Mouse (Mus musculus) liver, embryonic 12.5 days (tissue): ENCODE data around the gene Fbxl21. TPM values are rescaled to one million over a fixed set of nuclear protein-coding genes. Genes with fewer than 3 reads are reported as not detected.

Source experiments
- ATAC-seq: fragments of 200-750 bp; cut with Nextera tagmentation; 2 replicates; pipeline ENCODE4 v1.8.0; 2017; ENCODE audit warnings: moderate number of reproducible peaks, mild to moderate bottlenecking, moderate library complexity
- H3K27ac ChIP-seq: fragments of 300-500 bp; sonication (generic); 2 replicates; pipeline ENCODE4 v1.5.1; 2016; ENCODE audit warnings: mild to moderate bottlenecking
- H3K27me3 ChIP-seq: fragments of 300-500 bp; sonication (generic); replicated peaks from 2 replicates; pipeline ENCODE4 v1.6.1; 2016; ENCODE audit warnings: mild to moderate bottlenecking, moderate library complexity
- H3K36me3 ChIP-seq: fragments of 300-500 bp; sonication (generic); 2 replicates; pipeline ENCODE4 v1.6.1; 2016; ENCODE audit warnings: mild to moderate bottlenecking, moderate library complexity
- H3K4me1 ChIP-seq: fragments of 300-500 bp; sonication (generic); 2 replicates; pipeline ENCODE4 v1.6.1; 2016
- H3K4me2 ChIP-seq: fragments of 300-500 bp; sonication (generic); 2 replicates; pipeline ENCODE4 v1.6.1; 2016; ENCODE audit warnings: mild to moderate bottlenecking, moderate library complexity
- H3K4me3 ChIP-seq: fragments of 300-500 bp; sonication (generic); 2 replicates; pipeline ENCODE4 v1.5.1; 2016; ENCODE audit warnings: mild to moderate bottlenecking, moderate library complexity
- H3K9ac ChIP-seq: fragments of 300-500 bp; sonication (generic); 2 replicates; pipeline ENCODE4 v1.6.1; 2016; ENCODE audit warnings: mild to moderate bottlenecking, moderate library complexity
- H3K9me3 ChIP-seq: fragments of 300-500 bp; sonication (generic); replicated peaks from 2 replicates; pipeline ENCODE4 v1.6.1; 2016; ENCODE audit warnings: mild to moderate bottlenecking, moderate library complexity
- WGBS: fragments of 180-500 bp; shearing (Covaris S2); methylation state at CpG from one replicate; pipeline ENCODE4 v1.1.7; 2016; ENCODE audit not compliant: insufficient replicate concordance; 5-methylcytosine and 5-hydroxymethylcytosine counted together
- polyA plus RNA-seq: library from polyadenylated mRNA; unstranded; fragments of >200 nt; fragmentation: Nextera tagmentation; extraction: Ambion mirVana; gene quantifications from 2 replicates; pipeline ENCODE4 v1.2.1, GENCODE M21; 2016

Fbxl21 gene
- polyA plus RNA-seq, 1 experiment from 2014 or later, result 0.81 TPM

- no peak overlapping the region for H3K4me3 ChIP-seq
- no peaks in the 10 kb centered on the region for H3K27me3 ChIP-seq
- H3K27ac ChIP-seq, result no peak overlapping the region
- 0 out of 2 replicates have a peak, but pooled peaks cover 4% of the 10 kb centered on the region for H3K36me3 ChIP-seq
- H3K4me1 ChIP-seq, result no peaks in the 10 kb centered on the region
- no peak overlapping the region for H3K9ac ChIP-seq
- no peak overlapping the region for H3K4me2 ChIP-seq
- no peaks in the 10 kb centered on the region for H3K9me3 ChIP-seq
- no peak for ATAC-seq
- WGBS, result 69% methylated on average over 12 of the region's 12 CpGs
Measured at GRCm38 (mm10) chr13:56537026-56537425, 14.8 kb downstream of the Fbxl21 start.

GRCm38 (mm10) chr13:56539846-56540245 is 17.6 kb downstream of the Fbxl21 start:
- no peak for ATAC-seq
- Histone ChIP-seq H3K4me1 (no peaks in the 10 kb centered on the region), H3K9ac (no peak overlapping the region), H3K27me3 (no peaks in the 10 kb centered on the region), H3K9me3 (no peaks in the 10 kb centered on the region), H3K4me2 (no peak overlapping the region), H3K36me3 (no peaks in the 10 kb centered on the region), H3K4me3 (no peak overlapping the region), H3K27ac (no peak overlapping the region)
- WGBS, result 78% methylated on average over 4 of the region's 4 CpGs

GRCm38 (mm10) chr13:56543805-56544204 is 21.5 kb downstream of the Fbxl21 start:
- H3K27ac ChIP-seq, result no peak overlapping the region
- 70% methylated on average over 9 of the region's 9 CpGs for WGBS

GRCm38 (mm10) chr13:56544956-56545355 is 22.7 kb downstream of the Fbxl21 start:
- no peak overlapping the region for H3K4me2 ChIP-seq
- no peaks in the 10 kb centered on the region for H3K9me3 ChIP-seq
- WGBS, result 60% methylated on average over 3 of the region's 3 CpGs
- H3K4me1 ChIP-seq, result peaks cover 7% of the 10 kb centered on the region; the same call in 1 of the 2 replicates
- ATAC-seq, result no peak
- no peaks in the 10 kb centered on the region for H3K27me3 ChIP-seq
- no peaks in the 10 kb centered on the region for H3K36me3 ChIP-seq
- no peak overlapping the region for H3K9ac ChIP-seq
- no peak overlapping the region for H3K4me3 ChIP-seq
- H3K27ac ChIP-seq, result no peak overlapping the region

More at GRCm38 (mm10) chr13:56543805-56544204, 21.5 kb downstream of the Fbxl21 start:
- no peak for ATAC-seq
- Histone ChIP-seq H3K27me3 (no peaks in the 10 kb centered on the region), H3K9ac (no peak overlapping the region), H3K4me3 (no peak overlapping the region), H3K4me2 (no peak overlapping the region), H3K9me3 (no peaks in the 10 kb centered on the region), H3K36me3 (no peaks in the 10 kb centered on the region), H3K4me1 (no peaks in the 10 kb centered on the region)

- H3K27ac ChIP-seq, result peak within 1 kb of the TSS; percentile 33; the same call in 1 of the 2 replicates
- no peaks in the 10 kb centered on the region for H3K27me3 ChIP-seq
- no peaks in the 10 kb centered on the region for H3K36me3 ChIP-seq
- H3K4me3 ChIP-seq, result peak within 1 kb of the TSS; percentile 21
- ATAC-seq, result no peak
- H3K9me3 ChIP-seq, result no peaks in the 10 kb centered on the region
- no peak within 1 kb of the TSS for H3K9ac ChIP-seq
- WGBS, result 50% methylated on average over 9 of the region's 9 CpGs
- peak within 1 kb of the TSS; percentile 34 for H3K4me2 ChIP-seq
- H3K4me1 ChIP-seq, result peaks cover 16% of the 10 kb centered on the region; the same call in 1 of the 2 replicates
Measured at GRCm38 (mm10) chr13:56548401-56548800, 26.1 kb downstream of the Fbxl21 start, which contains the start of gene Lect2. Lect2 (minus strand) TSS chr13:56548502.

- Histone ChIP-seq H3K4me2 (no peak overlapping the region), H3K9me3 (no peaks in the 10 kb centered on the region), H3K4me3 (no peak overlapping the region), H3K27me3 (no peaks in the 10 kb centered on the region), H3K36me3 (no peaks in the 10 kb centered on the region), H3K9ac (no peak overlapping the region), H3K27ac (no peak overlapping the region), H3K4me1 (peaks cover 16% of the 10 kb centered on the region; the same call in 1 of the 2 replicates)
- ATAC-seq, result no peak
- 19% methylated on average over 4 of the region's 4 CpGs for WGBS
Measured at GRCm38 (mm10) chr13:56549364-56549763, 27.1 kb downstream of the Fbxl21 start.

- no peak overlapping the region for H3K4me2 ChIP-seq
- H3K9me3 ChIP-seq, result no peaks in the 10 kb centered on the region
- no peaks in the 10 kb centered on the region for H3K27me3 ChIP-seq
- H3K4me1 ChIP-seq, result peaks cover 16% of the 10 kb centered on the region; the same call in 1 of the 2 replicates
- no peak overlapping the region for H3K4me3 ChIP-seq
- no peak overlapping the region for H3K9ac ChIP-seq
- ATAC-seq, result no peak
- no peak overlapping the region for H3K27ac ChIP-seq
- WGBS, result 23% methylated on average over 1 of the region's 1 CpGs
- H3K36me3 ChIP-seq, result no peaks in the 10 kb centered on the region
Measured at GRCm38 (mm10) chr13:56550574-56550973, 28.3 kb downstream of the Fbxl21 start.

GRCm38 (mm10) chr13:56551661-56552060 is 29.4 kb downstream of the Fbxl21 start:
- no peaks in the 10 kb centered on the region for H3K9me3 ChIP-seq
- WGBS, result 29% methylated on average over 6 of the region's 6 CpGs
- H3K4me1 ChIP-seq, result peaks cover 16% of the 10 kb centered on the region; the same call in 1 of the 2 replicates
- H3K4me3 ChIP-seq, result no peak overlapping the region
- ATAC-seq, result no peak
- no peak overlapping the region for H3K4me2 ChIP-seq
- no peaks in the 10 kb centered on the region for H3K27me3 ChIP-seq
- no peak overlapping the region for H3K27ac ChIP-seq
- H3K36me3 ChIP-seq, result no peaks in the 10 kb centered on the region
- H3K9ac ChIP-seq, result no peak overlapping the region

- ATAC-seq, result no peak
- Histone ChIP-seq H3K9ac (no peak overlapping the region), H3K4me1 (peaks cover 16% of the 10 kb centered on the region; the same call in 1 of the 2 replicates), H3K9me3 (no peaks in the 10 kb centered on the region), H3K4me3 (no peak overlapping the region), H3K36me3 (no peaks in the 10 kb centered on the region), H3K27me3 (no peaks in the 10 kb centered on the region), H3K27ac (no peak overlapping the region), H3K4me2 (no peak overlapping the region)
- 36% methylated on average over 2 of the region's 2 CpGs for WGBS
Measured at GRCm38 (mm10) chr13:56553923-56554322, 31.7 kb downstream of the Fbxl21 start.

GRCm38 (mm10) chr13:56554409-56554808 is 32.1 kb downstream of the Fbxl21 start:
- Histone ChIP-seq H3K4me2 (no peak overlapping the region), H3K9me3 (no peaks in the 10 kb centered on the region), H3K4me1 (peaks cover 13% of the 10 kb centered on the region; the same call in 1 of the 2 replicates), H3K27ac (no peak overlapping the region), H3K27me3 (no peaks in the 10 kb centered on the region), H3K9ac (no peak overlapping the region), H3K36me3 (no peaks in the 10 kb centered on the region), H3K4me3 (no peak overlapping the region)
- 16% methylated on average over 2 of the region's 2 CpGs for WGBS
- no peak for ATAC-seq

- H3K36me3 ChIP-seq, result no peaks in the 10 kb centered on the region
- WGBS, result 5% methylated on average over 1 of the region's 1 CpGs
- no peak for ATAC-seq
Measured at GRCm38 (mm10) chr13:56555957-56556356, 33.7 kb downstream of the Fbxl21 start.

GRCm38 (mm10) chr13:56556701-56557100 is 34.4 kb downstream of the Fbxl21 start:
- Histone ChIP-seq H3K4me3 (no peak overlapping the region), H3K4me2 (no peak overlapping the region), H3K9me3 (no peaks in the 10 kb centered on the region), H3K36me3 (no peaks in the 10 kb centered on the region), H3K27me3 (no peaks in the 10 kb centered on the region), H3K9ac (no peak overlapping the region), H3K4me1 (no peaks in the 10 kb centered on the region), H3K27ac (no peak overlapping the region)
- WGBS, result 48% methylated on average over 3 of the region's 3 CpGs
- ATAC-seq, result no peak

More at GRCm38 (mm10) chr13:56555957-56556356, 33.7 kb downstream of the Fbxl21 start:
- Histone ChIP-seq H3K4me2 (no peak overlapping the region), H3K9me3 (no peaks in the 10 kb centered on the region), H3K27me3 (no peaks in the 10 kb centered on the region), H3K4me3 (no peak overlapping the region), H3K9ac (no peak overlapping the region), H3K27ac (no peak overlapping the region), H3K4me1 (0 out of 2 replicates have a peak, but pooled peaks cover 3% of the 10 kb centered on the region)

- peak overlapping the region; percentile 17; the same call in 1 of the 2 replicates for H3K27ac ChIP-seq
- no peaks in the 10 kb centered on the region for H3K4me1 ChIP-seq
- no peak for ATAC-seq
- H3K4me3 ChIP-seq, result no peak overlapping the region
- H3K9me3 ChIP-seq, result no peaks in the 10 kb centered on the region
- H3K27me3 ChIP-seq, result no peaks in the 10 kb centered on the region
- WGBS, result 21% methylated on average over 3 of the region's 3 CpGs
- no peaks in the 10 kb centered on the region for H3K36me3 ChIP-seq
- no peak overlapping the region for H3K9ac ChIP-seq
- H3K4me2 ChIP-seq, result no peak overlapping the region
Measured at GRCm38 (mm10) chr13:56558811-56559210, 36.5 kb downstream of the Fbxl21 start.
